Comparison of ENCODE assay signal across 7 mouse cellular contexts in the genomic region with DNA sequence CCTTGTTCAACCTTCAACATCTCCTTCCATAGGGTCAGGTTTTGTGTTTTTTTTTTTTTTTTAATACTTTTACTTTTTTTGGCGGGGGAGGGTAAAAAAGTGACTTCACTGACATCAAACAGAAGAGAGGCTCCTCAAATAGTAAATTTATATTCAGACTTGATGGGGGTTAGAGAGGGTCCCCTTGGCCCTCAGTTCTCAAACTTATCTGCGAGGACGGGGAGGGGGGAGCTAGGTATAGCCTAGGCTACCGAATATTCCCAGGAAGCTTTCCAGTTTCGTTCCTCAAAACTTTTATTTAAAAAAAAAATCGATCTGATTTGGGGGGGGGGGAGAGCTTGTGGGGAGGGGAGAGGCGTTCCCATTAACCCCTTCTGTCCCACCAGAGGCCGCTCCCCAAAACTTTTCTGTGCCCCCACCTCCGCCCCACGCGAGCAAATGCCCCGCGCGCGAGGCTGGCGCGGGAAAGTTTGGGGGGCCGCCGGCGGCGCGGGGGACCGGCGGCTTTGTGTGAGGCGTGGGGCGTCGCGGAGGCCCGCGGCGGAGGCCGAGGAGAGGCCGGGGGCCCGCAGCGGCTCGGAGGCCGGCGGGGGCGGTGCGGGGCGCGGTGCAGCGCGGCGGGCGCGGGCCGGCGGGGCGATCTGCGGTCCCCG. TPM values are rescaled to one million over a fixed set of nuclear protein-coding genes. Genes with fewer than 3 reads are reported as not detected.
A peak's percentile ranks its signal among the peaks of the same experiment; 100 is the strongest.
DNase-seq lines count a peak whose midpoint lies in the region; ATAC-seq and TF ChIP-seq lines count a peak whose summit lies in the region.

No protein-coding gene starts in this region.

- no peaks in the 10 kb centered on the region for H3K27me3 ChIP-seq in liver, adult 2 months (ENCODE audit: control insufficient read depth, insufficient read depth, low read length)
- no peaks in the 10 kb centered on the region for H3K27me3 ChIP-seq in embryonic facial prominence, embryonic 12.5 days

- H3K79me2 ChIP-seq in liver, adult 2 months (ENCODE audit: control insufficient read depth, insufficient read depth, low read length): no peaks in the 10 kb centered on the region

- no peak for DNase-seq in liver, adult 2 months (ENCODE audit: extremely low read depth, low read depth, low spot score)
- no peak for DNase-seq in liver
- DNase-seq in heart, postnatal 4 days: peak; percentile 19
- DNase-seq in lung, postnatal 4 days: peak; percentile 17 to 45
- DNase-seq in B cell, adult 2 months: no peak
- DNase-seq in right cerebral cortex, adult 18-20 months: no peak

- 6% methylated on average over 38 of the region's 52 CpGs for WGBS in liver, adult 2 months
- WGBS in embryonic facial prominence, embryonic 12.5 days: 1% methylated on average over 47 of the region's 52 CpGs

- no peaks in the 10 kb centered on the region for H3K36me3 ChIP-seq in liver, adult 2 months (ENCODE audit: control insufficient read depth, insufficient read depth, low read length)
- H3K36me3 ChIP-seq in embryonic facial prominence, embryonic 12.5 days: no peaks in the 10 kb centered on the region

- peak overlapping the region; percentile 74 for H3K4me3 ChIP-seq in liver, adult 2 months (ENCODE audit: insufficient read depth, low read depth, low read length)
- H3K4me3 ChIP-seq in embryonic facial prominence, embryonic 12.5 days: peak overlapping the region; percentile 70

- TF ChIP-seq POLR2A in liver, adult 2 months (IDR thresholded peaks at IDR 0.05; ENCODE audit: extremely low read depth, insufficient read depth, low read length): no peak

- peak overlapping the region; percentile 58 for H3K4me2 ChIP-seq in embryonic facial prominence, embryonic 12.5 days (replicated peaks)

- TF ChIP-seq CTCF in liver, adult 2 months (IDR thresholded peaks at IDR 0.05; ENCODE audit: low read depth, low read length): no peak

- no peaks in the 10 kb centered on the region for H3K4me1 ChIP-seq in liver, adult 2 months (ENCODE audit: control insufficient read depth, insufficient read depth, low read length)
- H3K4me1 ChIP-seq in embryonic facial prominence, embryonic 12.5 days: peaks cover 16% of the 10 kb centered on the region

- H3K9ac ChIP-seq in liver, adult 2 months (ENCODE audit: low read depth, low read length): peak overlapping the region; percentile 78
- peak overlapping the region; percentile 97 for H3K9ac ChIP-seq in embryonic facial prominence, embryonic 12.5 days

- H3K9me3 ChIP-seq in embryonic facial prominence, embryonic 12.5 days: no peaks in the 10 kb centered on the region

- no peak for ATAC-seq in embryonic facial prominence, embryonic 12.5 days (ENCODE audit: insufficient number of reproducible peaks, insufficient read depth, low FRiP score, low TSS enrichment)

- H3K27ac ChIP-seq in liver, adult 2 months (replicated peaks; ENCODE audit: insufficient read depth, low read depth, low read length): no peak overlapping the region
- H3K27ac ChIP-seq in embryonic facial prominence, embryonic 12.5 days: peak overlapping the region; percentile 93

RNA-seq across cellular contexts. Expression of a gene that starts 0.4 kb away (rescaled TPM):
- 0.18 and 0.47 TPM in 2 replicates for total RNA-seq in liver, adult 2 months (2014; rRNA removed)
- polyA plus RNA-seq in liver, adult 2 months (2012; rRNA removed): 0.29 and 0.73 TPM in 2 replicates
- 40.4 and 42.4 TPM in 2 replicates for polyA plus RNA-seq in embryonic facial prominence, embryonic 12.5 days (2016; fragmentation: Nextera tagmentation; extraction: Ambion mirVana)
- total RNA-seq in heart, postnatal 4 days (2021): 1 to 10 TPM; 8.0 to 9.3 TPM

Comparison
In these comparisons a context has a peak if more than half of its experiments do, and no peak if none do; other contexts are left out.
1. DNase-seq: peak in heart, postnatal 4 days (single experiment) and lung, postnatal 4 days (2 of 2); none in liver, adult 2 months (single experiment), liver (single experiment), B cell, adult 2 months (0 of 2) and right cerebral cortex, adult 18-20 months (single experiment).